Mouse (Mus musculus): ENCODE results near the gene Fam124a. TPM values are rescaled to one million over a fixed set of nuclear protein-coding genes. Genes with fewer than 3 reads are reported as not detected.
"Not testable (repeated sequence)": the region's sequence is repeated elsewhere in the genome, so short reads cannot be mapped to it uniquely, and the experiment has no call there.

Fam124a gene
- 1 to 10 TPM; 3.6 to 4.3 TPM for total RNA-seq (2021)
- long read RNA-seq, experiment 1: 0 reads
- long read RNA-seq, experiment 2, partial matches to known transcripts: 0 of 1 reads
- long read RNA-seq, experiment 2, other reads (novel, unspliced or antisense): 1 of 1 reads

- intact Hi-C loops (cut with DNase I): loop anchor here (5.0 to 10.0 kb wide), 2 partner anchors 63 to 209 kb away; partner anchors contain the start of gene Ints6
- peak; percentile 72 to 74 for DNase-seq
Observed at GRCm38 (mm10) chr14:62555309-62555829, at the start of gene Fam124a. Gene Fam124a, plus strand, starts transcription at chr14:62555737.

- intact Hi-C loops (cut with DNase I): no loop called here
- DNase-seq: no peak
Observed at GRCm38 (mm10) chr14:62506261-62506660, 49.3 kb upstream of the Fam124a start.

- intact Hi-C loops (cut with DNase I): no loop called here
- peak; percentile 28 to 31 for DNase-seq
Observed at GRCm38 (mm10) chr14:62509350-62509749, 46.2 kb upstream of the Fam124a start.

GRCm38 (mm10) chr14:62512845-62513244 is 42.7 kb upstream of the Fam124a start:
- no peak for DNase-seq
- intact Hi-C loops (cut with DNase I): no loop called here

GRCm38 (mm10) chr14:62530951-62531350 is 24.6 kb upstream of the Fam124a start:
- intact Hi-C loops (cut with DNase I): no loop called here
- DNase-seq: no peak

- peak in 1 of 2 experiments; percentile 24 for DNase-seq
Observed at GRCm38 (mm10) chr14:62536127-62536526, 19.4 kb upstream of the Fam124a start.

GRCm38 (mm10) chr14:62536988-62537387 is 18.5 kb upstream of the Fam124a start:
- no peak for DNase-seq
- intact Hi-C loops (cut with DNase I): no loop called here

More at GRCm38 (mm10) chr14:62536127-62536526, 19.4 kb upstream of the Fam124a start:
- intact Hi-C loops (cut with DNase I): no loop called here

- intact Hi-C loops (cut with DNase I): no loop called here
- DNase-seq: no peak
Observed at GRCm38 (mm10) chr14:62539834-62540233, 15.7 kb upstream of the Fam124a start.

GRCm38 (mm10) chr14:62541751-62542150 is 13.8 kb upstream of the Fam124a start:
- intact Hi-C loops (cut with DNase I): no loop called here
- DNase-seq: no peak

- intact Hi-C loops (cut with DNase I): no loop called here
- DNase-seq: no peak
Observed at GRCm38 (mm10) chr14:62546296-62546695, 9.2 kb upstream of the Fam124a start.

- intact Hi-C loops (cut with DNase I): no loop called here
- DNase-seq: no peak
Observed at GRCm38 (mm10) chr14:62546746-62547145, 8.8 kb upstream of the Fam124a start.

GRCm38 (mm10) chr14:62550121-62550520 is 5.4 kb upstream of the Fam124a start:
- no peak for DNase-seq
- intact Hi-C loops (cut with DNase I): loop anchor here (10.0 kb wide), 1 partner anchor 215 kb away; the partner anchor contains the start of gene Ints6

- intact Hi-C loops (cut with DNase I): loop anchor here (10.0 kb wide), 1 partner anchor 212 kb away; the partner anchor contains the start of gene Ints6
- no peak for DNase-seq
Observed at GRCm38 (mm10) chr14:62552771-62553170, 2.8 kb upstream of the Fam124a start.

- intact Hi-C loops (cut with DNase I): loop anchor here (10.0 kb wide), 1 partner anchor 211 kb away; the partner anchor contains the start of gene Ints6
- no peak for DNase-seq
Observed at GRCm38 (mm10) chr14:62553786-62554185, 1.8 kb upstream of the Fam124a start.

- intact Hi-C loops (cut with DNase I): loop anchor here (5.0 to 10.0 kb wide), 2 partner anchors 64 to 209 kb away; partner anchors contain the start of gene Ints6
- peak; percentile 8 to 12 for DNase-seq
Observed at GRCm38 (mm10) chr14:62555840-62556810, 588 bp downstream of the Fam124a start.

- intact Hi-C loops (cut with DNase I): loop anchor here (5.0 to 10.0 kb wide), 2 partner anchors 65 to 208 kb away; partner anchors contain the start of gene Ints6
- DNase-seq: no peak
Observed at GRCm38 (mm10) chr14:62557111-62557510, 1.6 kb downstream of the Fam124a start.

GRCm38 (mm10) chr14:62561875-62562748 is 6.6 kb downstream of the Fam124a start:
- intact Hi-C loops (cut with DNase I): no loop called here
- DNase-seq: no peak

GRCm38 (mm10) chr14:62563679-62564078 is 8.1 kb downstream of the Fam124a start:
- peak in 1 of 2 experiments; percentile 20 for DNase-seq
- intact Hi-C loops (cut with DNase I): no loop called here

- DNase-seq; intact Hi-C loops (cut with DNase I): not testable (repeated sequence)
Observed at GRCm38 (mm10) chr14:62566821-62567220, 11.3 kb downstream of the Fam124a start, which contains the start of gene Gm4131. Gene Gm4131, minus strand, starts transcription at chr14:62566921.

- intact Hi-C loops (cut with DNase I): no loop called here
- DNase-seq: no peak
Observed at GRCm38 (mm10) chr14:62569463-62569862, 13.9 kb downstream of the Fam124a start.
